Mouse (Mus musculus) heart, postnatal 10 days (tissue): ENCODE results near the gene Exoc3l4. TPM values are rescaled to one million over a fixed set of nuclear protein-coding genes. Genes with fewer than 3 reads are reported as not detected.

Experiments
- DNase-seq, 2 experiments: peaks; one replicate each; pipeline ENCODE4 v3.0.0; 2021
- intact Hi-C: fragments of 180-260 bp; cut with DNase I; formaldehyde crosslinking; loops from one replicate; pipeline ENCODE4 v1.15.1; 2025
- total RNA-seq, 2 experiments: library from RNA; stranded (reverse); gene quantifications; 2 replicates each; pipeline ENCODE4 v1.2.3; 2021

Exoc3l4 gene
- total RNA-seq, 2 experiments from 2014 or later = 5.3 to 8.3 TPM

GRCm38 (mm10) chr12:111447898-111448760 lies 31.3 kb downstream of the Exoc3l4 start:
- no peak for DNase-seq
- intact Hi-C loops = no loop called here

DNA sequence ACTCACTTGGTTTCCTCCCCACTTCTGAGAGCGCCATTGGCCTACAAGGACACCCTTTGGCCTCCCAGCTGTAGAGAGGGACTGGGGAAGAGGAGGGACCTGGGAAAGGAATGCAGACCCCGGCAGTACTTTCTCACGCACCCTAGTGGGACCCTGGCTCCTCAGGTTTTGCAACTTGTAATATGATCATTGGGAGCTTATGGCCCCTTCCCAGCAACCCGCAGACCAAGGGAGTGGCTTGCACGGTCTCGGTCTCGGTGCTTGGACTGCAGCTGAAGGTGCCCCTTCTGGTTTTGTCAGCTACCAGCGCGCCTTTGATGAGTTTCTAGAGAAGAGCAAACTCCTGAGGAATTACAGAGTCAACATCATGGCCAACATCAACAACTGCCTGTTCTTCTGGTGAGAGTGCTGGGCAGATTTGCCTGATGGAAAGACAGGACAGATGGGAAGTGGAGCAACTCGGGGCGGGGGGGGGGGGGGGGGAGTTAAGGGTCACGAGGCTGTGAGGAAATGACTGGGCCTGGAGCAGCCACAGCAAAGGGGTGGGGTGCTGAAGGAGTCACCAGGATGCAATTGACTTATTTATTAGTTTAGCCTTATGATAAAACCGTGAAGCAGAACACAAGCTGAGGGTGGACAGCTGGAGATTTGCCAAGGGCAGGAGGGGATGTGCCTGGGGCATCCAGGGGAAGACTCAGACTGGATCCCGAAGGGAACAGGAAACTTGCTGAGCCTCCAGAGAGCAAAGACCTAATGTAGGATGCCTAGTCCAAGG lies 32.3 kb downstream of the Exoc3l4 start:
- intact Hi-C loops = no loop called here
- DNase-seq = no peak

GRCm38 (mm10) chr12:111450359-111450758 lies 33.5 kb downstream of the Exoc3l4 start:
- intact Hi-C loops = no loop called here
- DNase-seq = peak; percentile 67 to 72

DNA sequence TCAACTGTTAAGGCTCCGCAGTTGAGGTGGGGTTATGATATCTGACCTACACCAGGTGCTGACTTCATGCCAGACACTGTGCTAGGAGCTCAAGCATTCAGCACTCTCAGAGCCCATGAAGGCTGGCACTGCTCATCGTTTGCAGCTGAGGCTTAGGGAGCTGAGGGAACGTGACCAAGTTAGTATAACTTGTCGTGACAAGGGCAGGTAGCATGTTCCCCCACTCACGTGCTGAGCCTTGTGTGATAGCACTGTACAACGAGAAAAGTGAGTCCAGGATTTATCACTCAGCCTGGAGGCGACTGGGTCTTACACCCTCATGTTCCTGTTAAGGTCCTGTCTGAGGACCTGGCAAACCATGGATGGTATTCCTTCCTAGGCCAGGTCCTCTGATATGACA lies 34.7 kb downstream of the Exoc3l4 start:
- intact Hi-C loops = no loop called here

DNA sequence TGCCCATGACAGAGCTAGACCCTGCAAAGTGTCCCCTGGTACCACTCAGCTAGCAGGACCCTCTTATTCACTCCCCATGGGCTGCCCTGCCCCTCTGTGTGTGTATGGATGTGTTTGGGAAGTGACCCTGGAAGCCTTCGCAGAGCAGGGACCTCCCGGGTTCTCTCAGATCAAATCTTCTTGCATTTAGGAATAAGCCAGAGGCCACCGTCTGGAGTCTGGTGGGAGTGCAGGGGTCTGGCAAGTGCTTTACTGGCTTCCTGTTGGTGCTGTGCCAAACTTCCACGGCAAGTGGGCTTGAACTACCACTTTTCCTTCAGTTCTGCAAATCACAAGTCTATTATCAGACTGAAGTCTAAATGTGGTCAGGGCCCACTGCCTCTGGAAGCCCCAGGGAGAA lies 37.2 kb downstream of the Exoc3l4 start:
- intact Hi-C loops = no loop called here
- DNase-seq = peak in 1 of 2 experiments; percentile 58

More for the DNA sequence above, 34.7 kb downstream of the Exoc3l4 start:
- DNase-seq = no peak

GRCm38 (mm10) chr12:111454543-111455280 lies 37.9 kb downstream of the Exoc3l4 start:
- intact Hi-C loops = no loop called here
- DNase-seq = no peak

DNA sequence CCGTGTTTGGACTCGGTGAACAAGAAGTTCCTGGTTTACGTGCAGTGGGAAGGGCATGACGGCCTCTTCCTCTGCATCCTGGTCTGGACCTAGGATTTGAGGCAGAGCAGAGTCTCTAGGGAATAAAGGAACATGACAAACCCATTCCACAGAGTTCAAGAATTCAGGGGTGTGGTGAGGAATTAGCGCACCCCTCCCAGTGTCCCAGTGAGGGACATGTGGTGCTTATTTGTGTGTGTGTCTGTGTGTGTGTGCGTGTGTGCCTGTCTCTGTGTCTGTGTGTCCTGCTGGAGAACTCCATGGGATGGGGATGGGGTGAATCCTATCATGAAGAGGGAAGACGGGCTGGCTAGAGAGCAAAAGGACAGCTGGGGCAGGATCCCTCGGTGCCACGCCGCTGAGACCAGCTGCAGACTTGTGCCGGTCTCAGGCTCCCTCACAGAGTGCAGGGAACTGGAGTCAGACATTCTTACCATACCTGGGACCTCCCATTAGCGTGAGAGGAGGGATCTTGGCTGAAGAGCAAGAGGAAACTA lies 38.6 kb downstream of the Exoc3l4 start:
- intact Hi-C loops = no loop called here
- no peak for DNase-seq

DNA sequence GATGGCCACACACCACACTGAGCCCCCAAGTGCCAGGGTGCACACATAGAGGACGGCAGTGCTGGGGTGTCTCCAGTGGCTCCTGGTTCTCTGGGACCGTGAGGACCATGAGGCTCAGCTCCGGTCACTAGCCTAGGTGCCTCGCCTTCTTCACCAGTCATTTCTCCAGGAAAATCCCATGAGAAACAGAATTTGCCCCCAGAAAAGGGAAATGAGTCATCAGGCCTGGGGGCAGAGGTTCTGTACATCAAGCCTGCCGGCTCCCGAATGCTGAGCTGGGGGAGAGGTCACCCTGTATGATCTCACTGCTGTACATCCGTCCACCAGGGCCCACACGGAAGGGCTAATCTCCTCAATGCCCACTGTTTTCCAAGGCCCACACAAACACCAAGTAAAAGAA lies 39.0 kb downstream of the Exoc3l4 start:
- DNase-seq = no peak
- intact Hi-C loops = no loop called here

GRCm38 (mm10) chr12:111457742-111458141 lies 40.9 kb downstream of the Exoc3l4 start:
- peak; percentile 51 to 66 for DNase-seq
- intact Hi-C loops = no loop called here

DNA sequence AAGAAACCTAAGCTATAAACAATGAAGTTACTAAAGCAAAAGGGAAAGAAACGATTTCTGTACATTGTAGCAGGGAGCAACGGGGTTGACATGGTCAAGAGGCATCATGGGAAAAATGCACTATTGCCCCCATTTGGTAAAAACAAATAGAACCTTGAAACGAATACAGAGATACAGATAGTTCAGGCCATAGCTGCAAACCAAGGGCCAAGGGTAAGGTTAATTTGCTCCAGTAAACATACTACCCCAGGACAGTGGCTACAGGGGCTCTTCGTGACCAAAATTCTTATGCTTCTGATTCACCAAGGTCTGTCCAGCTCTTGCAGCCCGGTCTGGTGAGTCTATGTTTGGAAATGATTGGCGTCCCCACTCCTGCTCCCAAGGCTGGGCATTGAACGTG lies 46.8 kb downstream of the Exoc3l4 start:
- DNase-seq = no peak
- intact Hi-C loops = no loop called here

- intact Hi-C loops = loop anchor here (5.0 kb wide), 1 partner anchor 194 kb away; the partner anchor contains the start of gene Amn
- DNase-seq = no peak
Observed at GRCm38 (mm10) chr12:111466369-111466768, 49.6 kb downstream of the Exoc3l4 start.

GRCm38 (mm10) chr12:111468206-111468605 lies 51.4 kb downstream of the Exoc3l4 start:
- intact Hi-C loops = loop anchor here (5.0 kb wide), 1 partner anchor 196 kb away; the partner anchor contains the start of gene Amn
- no peak for DNase-seq

DNA sequence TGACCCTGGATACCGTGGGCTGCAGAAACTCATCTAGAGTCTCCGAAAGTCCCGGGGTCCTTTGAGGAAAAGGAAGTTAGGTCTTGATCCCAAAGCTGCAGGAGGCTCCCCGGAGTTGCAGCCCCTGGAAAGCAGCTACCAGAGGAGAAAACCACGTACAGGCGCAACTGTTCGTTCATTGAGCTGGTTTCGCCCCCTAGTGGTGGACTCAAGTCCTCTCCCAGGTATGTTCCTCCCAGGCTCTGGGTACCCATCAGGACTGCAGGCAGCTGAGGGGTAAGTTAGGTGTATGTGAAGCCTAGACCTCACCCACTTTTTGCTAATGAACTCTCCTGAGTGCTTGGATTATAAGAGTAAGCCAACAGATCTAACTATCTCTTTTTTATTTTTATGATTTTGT lies 52.7 kb downstream of the Exoc3l4 start:
- peak; percentile 77 to 86 for DNase-seq
- intact Hi-C loops = loop anchor here (1.0 to 5.0 kb wide), 2 partner anchors 43 to 197 kb away; partner anchors contain the start of gene Amn

DNA sequence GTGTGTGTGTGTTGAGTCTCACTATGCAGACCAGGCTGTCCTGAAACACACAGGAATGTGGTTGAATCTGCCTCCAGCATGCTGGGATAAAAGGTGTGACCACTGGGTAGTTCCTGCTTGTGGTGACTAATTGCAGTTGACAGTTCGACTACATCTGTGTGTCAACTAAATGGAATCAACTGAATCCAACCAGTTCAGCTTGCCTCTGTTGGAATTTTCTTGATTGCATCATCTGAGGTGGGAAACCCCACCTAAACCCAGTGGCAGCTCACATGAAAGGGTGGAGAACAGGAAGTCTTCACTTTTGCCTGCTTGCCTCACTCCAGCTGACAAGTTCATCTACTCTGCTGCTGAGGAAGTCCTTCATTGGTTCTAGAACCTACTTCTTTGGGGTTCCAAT lies 54.3 kb downstream of the Exoc3l4 start:
- no peak for DNase-seq

GRCm38 (mm10) chr12:111471721-111472120 lies 54.9 kb downstream of the Exoc3l4 start:
- intact Hi-C loops = no loop called here
- no peak for DNase-seq

More for the DNA sequence above, 54.3 kb downstream of the Exoc3l4 start:
- intact Hi-C loops = no loop called here

DNA sequence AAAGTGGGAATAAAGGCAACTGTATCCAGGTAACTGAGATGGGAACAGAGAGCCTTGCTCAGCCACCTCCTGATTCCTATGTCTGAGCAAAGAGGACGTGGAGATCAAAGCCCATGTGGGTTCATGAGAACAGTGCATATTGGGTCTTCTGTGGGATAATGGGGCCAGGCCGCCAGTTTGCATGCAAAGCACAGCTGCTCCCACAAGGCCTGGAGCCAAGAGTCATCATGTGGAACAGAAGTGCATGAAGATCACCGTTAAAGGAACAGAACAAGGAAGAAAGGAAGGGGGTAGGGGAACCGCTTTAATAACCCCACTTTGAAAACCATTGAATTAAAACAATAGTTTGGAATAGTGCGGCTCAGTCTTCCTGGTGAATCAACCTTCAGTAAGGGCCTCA lies 56.1 kb downstream of the Exoc3l4 start:
- DNase-seq = no peak
- intact Hi-C loops = no loop called here

- intact Hi-C loops = no loop called here
- no peak for DNase-seq
Observed at GRCm38 (mm10) chr12:111474384-111474783, 57.6 kb downstream of the Exoc3l4 start.

- DNase-seq = peak; percentile 88 to 89
- intact Hi-C loops = no loop called here
Observed at GRCm38 (mm10) chr12:111474893-111475643, 58.3 kb downstream of the Exoc3l4 start.

DNA sequence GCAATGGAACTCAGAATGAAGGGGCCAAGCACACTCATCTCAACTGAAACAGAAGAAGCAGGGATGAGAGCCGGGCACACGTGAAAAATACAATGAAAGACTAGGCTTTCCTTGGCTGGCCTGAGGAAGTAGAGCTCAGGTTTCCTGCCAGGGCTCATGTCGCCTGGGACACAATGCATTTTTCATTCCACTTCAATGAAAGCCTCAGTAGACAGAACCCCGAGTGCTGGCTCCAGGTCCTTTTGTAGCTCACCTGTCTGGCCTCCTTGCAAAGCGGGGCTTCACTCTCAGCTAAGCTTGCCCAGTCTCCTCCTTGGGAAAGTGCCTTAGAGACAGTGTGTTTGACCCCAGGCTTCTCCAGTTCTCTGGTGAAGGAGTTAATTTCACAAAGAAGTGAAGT lies 62.1 kb downstream of the Exoc3l4 start:
- intact Hi-C loops = no loop called here
- no peak for DNase-seq

DNA sequence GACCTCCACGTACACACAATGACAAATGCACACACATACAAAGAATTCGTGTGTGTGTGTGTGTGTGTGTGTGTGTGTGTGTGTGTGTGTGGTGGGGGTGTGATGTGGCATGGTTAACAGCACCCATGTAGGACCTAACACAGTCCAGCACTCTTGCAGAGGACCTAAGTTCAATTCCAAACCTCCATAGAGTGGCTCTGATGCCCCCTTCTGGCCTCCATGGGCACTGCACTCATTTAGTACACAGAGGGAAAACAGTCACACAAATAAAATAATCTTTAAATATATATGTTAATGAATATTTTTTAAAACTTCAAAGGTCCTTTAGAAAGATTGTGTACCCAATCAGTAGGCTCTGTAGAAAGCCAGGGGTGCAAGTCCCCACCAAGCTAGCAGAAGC lies 63.1 kb downstream of the Exoc3l4 start:
- intact Hi-C loops = no loop called here
- DNase-seq = peak in 1 of 2 experiments; percentile 64
